Mouse (Mus musculus) stomach, postnatal 0 days (tissue): ENCODE measurements around the gene B3gat3.

Experiments
- CTCF ChIP-seq: IDR thresholded peaks from 2 replicates; pipeline ENCODE4 v1.5.1; 2016; ENCODE audit warnings: antibody characterized with exemption, low read depth, mild to moderate bottlenecking, moderate library complexity
- EP300 ChIP-seq: optimal IDR thresholded peaks from 2 replicates; pipeline ENCODE3; 2016; ENCODE audit warnings: antibody characterized with exemption

- no peak for TF ChIP-seq CTCF
- no peak for TF ChIP-seq EP300
Observed at GRCm38 (mm10) chr19:8975491-8975890, 55.3 kb downstream of the B3gat3 start.
